Mouse (Mus musculus) frontal cortex, postnatal 36 days (tissue): ENCODE measurements around the gene Iqcf1.
"Not testable (repeated sequence)": the region's sequence is repeated elsewhere in the genome, so short reads cannot be mapped to it uniquely, and the experiment has no call there.

Source experiments
- DNase-seq, 2 experiments: peaks; one replicate each; pipeline ENCODE4 v3.0.0; 2022; ENCODE audit warnings: low spot score in 2 of 2

Iqcf1 gene

GRCm38 (mm10) chr9:106481676-106482075 is 18.1 kb upstream of the Iqcf1 start:
- DNase-seq: no peak

- no peak for DNase-seq
These were observed 17.1 kb upstream of the Iqcf1 start for GRCm38 (mm10) chr9:106482578-106483115.

- DNase-seq: no peak
These were observed 16.6 kb upstream of the Iqcf1 start for GRCm38 (mm10) chr9:106483136-106483535.

- no peak for DNase-seq
These were observed 16.2 kb upstream of the Iqcf1 start for GRCm38 (mm10) chr9:106483606-106484005.

GRCm38 (mm10) chr9:106485076-106485475 is 14.7 kb upstream of the Iqcf1 start:
- no peak for DNase-seq

GRCm38 (mm10) chr9:106487602-106488001 is 12.2 kb upstream of the Iqcf1 start:
- DNase-seq: not testable (repeated sequence)

- no peak for DNase-seq
These were observed 2.1 kb downstream of the Iqcf1 start for GRCm38 (mm10) chr9:106501846-106502245.

- DNase-seq: no peak
These were observed 4.5 kb downstream of the Iqcf1 start for GRCm38 (mm10) chr9:106504246-106504645.

- DNase-seq: peak; percentile 8 to 24
These were observed 9.6 kb downstream of the Iqcf1 start for GRCm38 (mm10) chr9:106509356-106509755.

- DNase-seq: no peak
These were observed 13.1 kb downstream of the Iqcf1 start for GRCm38 (mm10) chr9:106512729-106513450.

GRCm38 (mm10) chr9:106513566-106513965 is 13.8 kb downstream of the Iqcf1 start:
- DNase-seq: no peak

- DNase-seq: no peak
These were observed 14.5 kb downstream of the Iqcf1 start, which contains the start of gene Iqcf5 for GRCm38 (mm10) chr9:106514273-106514672. Gene Iqcf5 (plus strand): TSS chr9:106514573.

GRCm38 (mm10) chr9:106519433-106519832 is 19.7 kb downstream of the Iqcf1 start:
- DNase-seq: no peak

- no peak for DNase-seq
These were observed 20.1 kb downstream of the Iqcf1 start for GRCm38 (mm10) chr9:106519909-106520308.

GRCm38 (mm10) chr9:106531833-106532232 is 32.1 kb downstream of the Iqcf1 start:
- DNase-seq: peak; percentile 12 to 30

- DNase-seq: no peak
These were observed 34.5 kb downstream of the Iqcf1 start for GRCm38 (mm10) chr9:106534296-106534695.

- DNase-seq: peak; percentile 11 to 59
These were observed 35.2 kb downstream of the Iqcf1 start for GRCm38 (mm10) chr9:106534975-106535374.
